Mouse (Mus musculus) leukemia stem cell, adult 10-12 weeks (primary cell): ENCODE results near the gene Vmn2r5. TPM values are rescaled to one million over a fixed set of nuclear protein-coding genes. Genes with fewer than 3 reads are reported as not detected.

Source experiments
- polyA plus RNA-seq: library from polyadenylated mRNA; stranded (reverse); fragments of >175 nt; gene quantifications from 2 replicates; pipeline ENCODE4 v1.2.3, GENCODE M21; 2012; ENCODE audit warnings: low replicate concordance

Vmn2r5 gene
- polyA plus RNA-seq: not detected in 2 replicates

GRCm38 (mm10) chr3:64509742-64510141, at the start of gene Vmn2r5:
Gene Vmn2r5 (minus strand): TSS chr3:64509842.

Other genes starting within 250 kb of the Vmn2r5 start
- 0.01 TPM in 1 of 2 replicates, not detected in the other for gene Vmn2r3, start 220.1 kb downstream of the Vmn2r5 start, polyA plus RNA-seq
- not detected in 2 replicates for gene Vmn2r4, start 94.5 kb downstream of the Vmn2r5 start, polyA plus RNA-seq
- gene Vmn2r6, start 56.0 kb upstream of the Vmn2r5 start, polyA plus RNA-seq: not detected in 2 replicates